Mouse (Mus musculus): ENCODE measurements around the gene Crabp2.
A peak's percentile ranks its signal among the peaks of the same experiment; 100 is the strongest.

Gene Crabp2

DNA sequence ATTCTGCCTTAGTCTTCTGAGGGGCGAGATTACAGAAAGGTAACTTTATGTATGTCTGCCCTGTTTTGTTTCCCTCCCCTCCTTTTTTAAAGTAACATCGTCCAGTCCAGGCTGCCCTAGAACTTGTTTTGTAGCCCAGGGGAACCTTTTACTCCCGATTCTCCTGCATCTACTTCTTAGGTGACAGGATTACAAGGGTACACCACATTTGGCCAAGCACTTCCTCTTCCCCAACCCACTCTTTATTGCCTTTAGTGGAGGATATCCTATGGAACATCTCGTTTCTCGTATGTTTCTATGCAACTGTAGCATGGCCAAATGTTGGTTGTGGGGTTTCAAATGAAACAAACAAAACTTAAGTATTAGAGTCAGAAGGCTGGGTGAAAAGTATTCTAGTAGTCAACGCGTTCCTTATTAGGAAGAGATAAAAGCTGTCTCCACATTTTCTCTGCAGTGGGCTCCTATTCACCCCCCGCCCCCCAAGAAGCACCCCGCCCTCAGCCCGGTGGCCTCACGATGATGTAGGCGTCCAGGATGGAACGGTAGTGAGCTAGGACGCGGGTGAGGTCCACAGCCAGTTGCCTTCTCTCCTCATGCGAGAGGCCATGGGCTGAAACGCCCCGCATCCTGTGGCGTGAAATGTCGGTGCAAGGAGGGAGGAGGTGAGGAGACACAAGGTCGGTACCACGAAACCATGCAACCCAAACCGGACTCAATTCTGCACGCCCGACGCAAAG, 19.0 kb upstream of the Crabp2 start:
- no peak for DNase-seq

GRCm38 (mm10) chr3:87930078-87930795, 18.2 kb upstream of the Crabp2 start, which contains the start of the genes Isg20l2 and Rrnad1:
Isg20l2 (plus strand) TSS chr3:87930314.
Rrnad1 (minus strand) TSS chr3:87930717.
- peak; percentile 98 for DNase-seq

- no peak for DNase-seq
Measured at GRCm38 (mm10) chr3:87934026-87934425, 14.4 kb upstream of the Crabp2 start.

DNA sequence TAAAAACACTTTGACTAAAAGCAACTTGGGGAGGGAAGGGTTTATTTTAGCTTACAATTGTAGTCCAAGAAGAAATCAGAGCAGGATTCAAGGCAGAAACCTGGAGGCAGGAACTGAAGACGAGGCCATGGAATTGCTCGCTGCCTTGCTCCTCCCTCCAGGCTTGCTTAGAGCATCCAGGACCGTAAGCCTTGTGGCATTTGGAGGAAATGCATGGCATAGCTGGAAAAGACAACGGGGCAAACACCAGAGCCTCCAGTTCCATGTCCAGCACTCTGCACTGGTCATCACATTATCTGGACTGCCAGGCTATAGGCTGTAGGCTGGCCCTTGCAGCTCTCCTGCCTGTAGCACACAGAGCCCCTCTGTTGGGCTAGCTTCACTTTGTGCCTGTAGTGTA, 14.0 kb upstream of the Crabp2 start:
- no peak for DNase-seq

DNA sequence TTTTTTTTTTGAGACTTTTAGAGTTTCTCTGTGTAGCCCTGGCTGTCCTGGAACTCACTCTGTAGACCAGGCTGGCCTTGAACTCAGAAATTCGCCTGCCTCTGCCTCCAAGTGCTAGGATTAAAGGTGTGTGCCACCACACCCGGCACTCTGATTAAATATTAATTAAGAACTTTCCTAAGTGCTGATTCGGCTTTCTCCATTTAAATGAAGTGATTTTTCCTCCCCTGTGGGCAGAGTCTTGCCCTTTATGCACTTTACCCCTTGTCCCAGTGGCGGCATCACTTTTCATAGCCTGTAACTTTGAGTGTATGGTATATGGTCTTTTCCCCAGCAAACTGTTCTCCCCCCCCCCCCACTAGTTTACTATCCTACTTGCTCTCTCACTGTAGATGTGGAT, 13.3 kb upstream of the Crabp2 start:
- DNase-seq: no peak

DNA sequence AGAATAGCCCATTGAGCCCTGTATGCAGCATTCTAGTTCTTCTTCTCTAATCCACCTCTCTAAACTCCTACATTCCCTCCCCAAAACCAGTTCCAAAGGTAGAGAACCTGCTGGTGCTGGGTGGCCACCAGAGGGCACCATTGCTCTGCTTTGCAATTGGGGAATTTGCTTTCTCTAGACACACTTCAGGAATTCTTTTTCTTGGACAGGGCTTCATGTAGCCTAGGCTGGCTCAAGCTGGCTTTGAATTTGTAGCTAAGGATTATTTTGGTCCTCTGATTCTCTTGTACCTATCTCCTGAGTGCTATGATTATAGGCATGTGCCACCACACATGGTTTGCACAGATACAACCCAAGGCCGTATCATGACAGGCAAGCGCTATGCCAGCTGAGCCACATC, 12.7 kb upstream of the Crabp2 start:
- peak; percentile 78 for DNase-seq

DNA sequence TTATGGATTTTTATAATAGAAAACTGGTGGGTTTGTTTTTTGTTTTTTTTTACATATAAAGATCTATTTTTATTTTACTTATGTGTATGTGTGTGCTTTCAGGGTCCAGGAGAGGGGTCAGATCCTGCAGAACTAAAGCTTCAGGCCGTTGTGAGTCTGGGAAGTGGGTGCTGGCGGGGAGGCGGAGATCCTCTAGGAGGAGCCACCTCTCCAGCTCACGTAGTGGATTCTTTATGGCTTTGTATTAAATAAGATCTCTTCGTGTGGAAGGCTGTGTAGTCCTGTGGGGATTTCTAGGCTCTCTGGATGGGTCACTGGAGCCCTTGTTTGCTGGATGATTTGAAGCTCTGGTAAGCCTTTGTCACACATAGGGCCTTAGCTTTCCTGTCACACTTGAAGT, 7.9 kb upstream of the Crabp2 start:
- DNase-seq: no peak

DNA sequence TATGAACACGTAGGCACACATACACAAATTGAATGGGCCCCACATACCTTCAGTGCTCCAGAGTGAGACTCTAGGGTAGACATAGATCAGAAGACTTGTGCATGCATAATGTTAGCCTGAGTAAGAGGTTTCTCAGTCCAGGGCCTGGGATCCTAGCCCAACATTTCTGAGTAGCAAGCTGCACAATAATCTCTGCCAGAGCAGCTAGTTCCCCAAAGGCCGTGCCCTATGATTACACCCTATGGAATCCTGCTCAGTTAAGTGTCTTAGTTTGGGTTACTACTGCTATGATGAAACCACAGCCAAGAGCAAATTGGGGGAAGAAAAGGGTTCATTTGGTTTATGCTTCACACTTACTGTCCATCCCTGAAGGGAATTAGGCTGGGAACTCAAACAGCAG, 6.0 kb upstream of the Crabp2 start:
- no peak for DNase-seq

DNA sequence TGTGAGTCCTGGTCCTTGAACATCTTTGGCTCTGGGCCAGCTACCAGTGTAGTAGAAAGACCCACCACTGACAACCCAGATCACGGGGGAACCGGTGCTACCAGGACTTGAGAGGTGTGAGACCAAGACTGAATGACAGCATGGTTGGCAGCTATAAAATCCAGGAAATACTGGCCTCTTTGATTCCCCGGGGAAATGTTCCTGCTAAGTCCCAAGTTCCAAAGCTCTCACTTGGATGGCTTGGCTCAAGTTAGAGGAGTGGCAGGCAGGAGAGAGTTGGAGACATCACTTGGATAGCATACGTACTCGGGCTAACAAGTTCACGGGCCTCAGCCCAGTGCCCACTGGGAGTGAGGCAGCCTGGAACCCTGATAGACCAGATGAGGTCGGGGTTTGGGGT, 4.9 kb upstream of the Crabp2 start:
- DNase-seq: no peak

DNA sequence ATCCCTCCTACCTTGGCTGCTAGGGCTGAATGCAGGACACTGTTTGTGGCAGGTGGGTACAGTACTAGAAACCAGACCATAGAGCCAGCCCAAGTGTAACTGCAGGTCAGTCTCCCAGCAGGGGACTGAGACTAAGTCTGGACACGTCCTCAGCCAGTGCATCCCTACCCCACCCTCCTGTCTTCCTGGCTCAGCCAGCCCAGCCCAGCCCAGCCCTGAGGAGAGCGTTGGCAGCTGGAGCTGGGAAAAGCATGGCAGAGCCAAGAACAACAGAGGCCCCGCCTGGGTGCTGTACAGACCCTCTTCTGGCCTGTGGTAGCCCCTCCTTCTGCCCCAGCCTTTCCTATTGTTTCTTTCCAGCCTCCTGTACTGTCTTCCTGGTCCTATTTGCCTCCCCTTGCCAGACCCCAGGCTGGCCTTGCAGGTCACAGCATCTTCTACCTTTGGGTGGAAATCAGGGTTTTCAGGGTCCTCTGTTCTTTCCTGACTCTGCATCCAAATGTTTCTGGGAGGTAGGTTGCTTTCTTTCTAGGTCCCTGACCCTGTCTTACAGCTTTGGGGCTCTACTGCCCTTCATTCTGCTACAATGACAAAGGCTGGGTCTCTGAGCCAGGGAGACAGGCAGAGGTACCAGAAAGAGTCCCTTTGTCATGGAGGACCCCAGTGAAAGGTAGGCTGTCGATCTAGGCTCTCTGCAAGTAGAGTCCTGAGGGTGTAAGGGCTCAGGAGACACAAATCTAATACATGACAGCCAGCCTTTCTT, 3.4 kb upstream of the Crabp2 start:
- no peak for DNase-seq

- DNase-seq: no peak
Measured at GRCm38 (mm10) chr3:87945781-87946540, 2.5 kb upstream of the Crabp2 start.

DNA sequence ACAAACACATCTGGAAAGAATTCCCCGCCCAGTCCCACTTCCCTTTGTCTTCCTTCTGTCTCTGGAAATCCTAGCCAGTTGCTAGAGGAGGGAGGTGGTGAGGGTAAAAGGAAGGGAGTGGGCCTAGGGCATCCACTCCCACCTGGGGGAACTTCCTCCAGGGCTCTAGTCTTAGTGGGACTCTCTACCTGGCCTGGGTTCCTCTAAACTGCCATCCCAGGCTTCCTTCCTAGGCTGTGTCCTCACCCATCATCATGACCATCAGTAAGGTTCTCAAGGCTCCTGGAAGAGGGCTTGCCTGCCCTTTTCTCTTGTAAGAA, 2.0 kb upstream of the Crabp2 start:
- no peak for DNase-seq

DNA sequence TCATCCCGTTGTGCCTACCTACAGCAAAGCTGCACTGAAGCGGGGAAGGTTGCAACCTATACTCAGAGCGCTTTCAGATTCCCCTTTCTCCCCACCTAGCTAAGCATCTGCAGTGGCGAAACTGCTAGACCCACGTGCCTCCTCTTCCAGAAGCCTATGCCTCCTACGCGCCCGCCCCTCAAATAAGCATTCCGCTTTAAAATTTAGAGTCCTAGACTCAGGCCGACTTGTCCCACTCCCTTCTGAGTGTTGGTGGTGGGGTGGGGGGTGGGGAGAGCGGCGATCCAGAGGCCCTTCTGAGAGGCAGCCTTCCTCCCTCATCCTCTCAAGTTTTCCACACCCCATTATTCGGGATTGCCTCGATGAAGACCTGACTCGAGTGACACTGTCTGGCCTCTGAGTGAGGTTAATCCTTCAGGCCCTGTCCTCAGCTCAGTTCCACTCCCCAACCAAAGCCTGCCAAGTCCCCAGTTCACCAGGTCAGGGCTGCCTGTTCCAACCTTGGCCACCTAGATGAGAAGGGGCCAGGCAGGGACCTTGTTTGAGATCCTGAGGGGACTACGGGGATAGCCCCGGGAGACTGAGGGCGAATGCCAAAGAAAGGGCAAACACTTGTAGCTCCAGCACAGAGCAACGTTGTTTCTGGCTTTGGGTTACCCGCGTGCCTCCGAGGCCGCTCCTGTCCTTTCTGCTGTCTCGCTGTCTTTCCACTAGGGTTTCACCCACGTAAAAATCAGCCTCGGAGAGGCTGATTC, 1.2 kb upstream of the Crabp2 start:
- no peak for DNase-seq

DNA sequence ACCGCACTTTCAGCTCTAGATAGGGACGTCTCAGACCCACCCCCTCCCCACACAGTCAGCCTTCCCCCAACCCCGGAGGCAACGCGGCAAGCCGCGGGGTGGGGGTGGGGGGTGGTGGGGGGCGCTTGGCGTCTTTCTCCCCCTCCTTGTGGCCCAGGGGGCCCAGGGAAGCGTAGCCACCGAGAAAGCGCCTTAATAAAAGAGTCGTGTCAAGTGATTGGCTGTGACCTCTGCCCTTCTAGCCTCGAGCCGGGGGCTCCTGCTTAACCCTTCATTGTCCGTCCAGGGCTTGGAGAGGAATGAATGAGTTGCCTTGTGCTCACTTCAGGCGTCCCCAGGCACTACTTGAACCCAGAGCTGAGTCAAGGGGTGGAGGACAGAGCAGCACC, 661 bp upstream of the Crabp2 start:
- DNase-seq: no peak

GRCm38 (mm10) chr3:87949266-87949954, 944 bp downstream of the Crabp2 start:
- DNase-seq: no peak

DNA sequence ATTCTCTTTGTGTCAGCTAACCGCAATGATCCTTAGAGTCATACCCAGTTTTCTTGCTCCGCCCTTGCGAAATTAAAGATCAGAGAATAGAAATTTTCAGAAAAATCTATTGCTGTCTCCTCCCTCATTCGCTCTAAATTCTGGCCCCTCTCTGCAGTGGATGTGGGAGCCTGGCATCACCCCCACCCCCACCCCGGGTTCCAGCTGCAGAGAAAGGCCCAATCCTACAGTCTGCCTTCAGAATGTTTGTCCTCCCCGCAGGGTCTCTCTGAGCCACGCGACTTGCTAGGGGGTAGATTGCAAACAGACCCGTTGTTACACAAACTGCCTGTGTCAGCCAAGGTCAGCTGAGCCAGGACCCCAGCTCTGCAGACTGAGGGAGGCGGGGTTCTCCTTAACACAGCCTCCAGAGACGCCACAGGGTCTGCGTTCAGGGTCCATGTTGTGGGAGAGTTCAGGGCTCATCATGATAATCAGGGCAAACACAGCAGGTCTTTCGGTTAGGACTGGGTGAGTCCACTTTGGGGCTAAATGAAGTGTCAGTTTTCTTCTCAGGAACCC, 1.6 kb downstream of the Crabp2 start:
- no peak for DNase-seq

DNA sequence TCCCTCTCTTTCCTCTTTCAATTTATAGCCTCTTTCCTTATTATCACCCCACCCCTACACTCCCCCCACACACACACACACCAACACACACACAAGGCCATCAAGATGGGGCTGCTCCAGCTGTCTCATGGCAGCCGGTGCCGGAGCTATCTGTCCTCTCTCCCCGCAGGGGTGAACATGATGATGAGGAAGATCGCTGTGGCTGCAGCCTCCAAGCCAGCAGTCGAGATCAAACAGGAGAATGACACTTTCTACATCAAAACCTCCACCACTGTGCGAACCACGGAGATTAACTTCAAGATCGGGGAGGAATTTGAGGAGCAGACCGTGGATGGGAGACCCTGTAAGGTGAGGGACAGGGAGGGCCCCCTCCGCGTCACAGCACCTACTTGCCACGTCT, 3.5 kb downstream of the Crabp2 start:
- DNase-seq: no peak

- DNase-seq: no peak
Measured at GRCm38 (mm10) chr3:87952440-87952839, 4.0 kb downstream of the Crabp2 start.

- DNase-seq: no peak
Measured at GRCm38 (mm10) chr3:87958056-87958455, 9.6 kb downstream of the Crabp2 start.

- DNase-seq: no peak
Measured at GRCm38 (mm10) chr3:87958476-87958875, 10.0 kb downstream of the Crabp2 start.

- DNase-seq: no peak
Measured at GRCm38 (mm10) chr3:87958967-87959366, 10.5 kb downstream of the Crabp2 start.

All from right cerebral cortex, adult 18-20 months (tissue).